Mouse (Mus musculus) neural tube, embryonic 13.5 days (tissue): ENCODE results near the gene Uba5. TPM values are rescaled to one million over a fixed set of nuclear protein-coding genes. Genes with fewer than 3 reads are reported as not detected.

Experiments
- ATAC-seq: fragments of 200-750 bp; cut with Nextera tagmentation; 2 replicates; pipeline ENCODE4 v1.8.0; 2017; ENCODE audit warnings: low read depth, mild to moderate bottlenecking, moderate TSS enrichment, moderate library complexity
- H3K27ac ChIP-seq: fragments of 300-500 bp; sonication (generic); replicated peaks from 2 replicates; pipeline ENCODE4 v1.5.1; 2015; ENCODE audit warnings: moderate library complexity, mild to moderate bottlenecking, inconsistent platforms
- H3K27me3 ChIP-seq: fragments of 300-500 bp; sonication (generic); 2 replicates; pipeline ENCODE4 v1.6.1; 2015; ENCODE audit warnings: mild to moderate bottlenecking, inconsistent platforms
- H3K36me3 ChIP-seq: fragments of 300-500 bp; sonication (generic); 2 replicates; pipeline ENCODE4 v1.6.1; 2015; ENCODE audit warnings: mild to moderate bottlenecking, inconsistent platforms
- H3K4me1 ChIP-seq: fragments of 300-500 bp; sonication (generic); replicated peaks from 2 replicates; pipeline ENCODE4 v1.6.1; 2015; ENCODE audit warnings: inconsistent platforms
- H3K4me2 ChIP-seq: fragments of 300-500 bp; sonication (generic); 2 replicates; pipeline ENCODE4 v1.6.1; 2015; ENCODE audit warnings: inconsistent platforms, mild to moderate bottlenecking, moderate library complexity
- H3K4me3 ChIP-seq: fragments of 300-500 bp; sonication (generic); 2 replicates; pipeline ENCODE4 v1.5.1; 2015; ENCODE audit warnings: mild to moderate bottlenecking, inconsistent platforms
- H3K9ac ChIP-seq: fragments of 300-500 bp; sonication (generic); 2 replicates; pipeline ENCODE4 v1.6.1; 2015; ENCODE audit warnings: moderate library complexity, mild to moderate bottlenecking, inconsistent platforms
- H3K9me3 ChIP-seq: fragments of 300-500 bp; sonication (generic); 2 replicates; pipeline ENCODE4 v1.6.1; 2016; ENCODE audit warnings: inconsistent platforms
- WGBS: fragments of 180-500 bp; shearing (Covaris S2); methylation state at CpG from one replicate; pipeline ENCODE4 v1.1.7; 2015; 5-methylcytosine and 5-hydroxymethylcytosine counted together
- polyA plus RNA-seq: library from polyadenylated mRNA; unstranded; fragments of >200 nt; fragmentation: Nextera tagmentation; extraction: Ambion mirVana; gene quantifications from 2 replicates; pipeline ENCODE4 v1.2.1, GENCODE M21; 2015

Gene Uba5
- polyA plus RNA-seq, 1 experiment from 2014 or later, result 65.9 TPM

GRCm38 (mm10) chr9:104043676-104044075 lies 19.3 kb downstream of the Uba5 start:
- H3K27ac ChIP-seq, result no peak overlapping the region
- H3K27me3 ChIP-seq, result no peaks in the 10 kb centered on the region
- no peaks in the 10 kb centered on the region for H3K9me3 ChIP-seq
- H3K9ac ChIP-seq, result no peak overlapping the region
- no peak for ATAC-seq
- 95% methylated on average over 4 of the region's 4 CpGs for WGBS
- no peak overlapping the region for H3K4me3 ChIP-seq
- no peak overlapping the region for H3K4me2 ChIP-seq
- H3K4me1 ChIP-seq, result no peaks in the 10 kb centered on the region
- H3K36me3 ChIP-seq, result peaks cover 38% of the 10 kb centered on the region

GRCm38 (mm10) chr9:104040362-104040761 lies 22.6 kb downstream of the Uba5 start, which contains the start of gene Gm28305:
Gene Gm28305 (plus strand): TSS chr9:104040662.
- H3K4me1 ChIP-seq, result no peaks in the 10 kb centered on the region
- H3K9ac ChIP-seq, result no peak within 1 kb of the TSS
- WGBS, result 73% methylated on average over 2 of the region's 2 CpGs
- no peaks in the 10 kb centered on the region for H3K9me3 ChIP-seq
- H3K4me3 ChIP-seq, result no peak within 1 kb of the TSS
- peaks cover 31% of the 10 kb centered on the region for H3K36me3 ChIP-seq
- ATAC-seq, result no peak
- no peak within 1 kb of the TSS for H3K4me2 ChIP-seq
- H3K27me3 ChIP-seq, result no peaks in the 10 kb centered on the region
- no peak within 1 kb of the TSS for H3K27ac ChIP-seq

- Histone ChIP-seq H3K36me3 (peaks cover 28% of the 10 kb centered on the region), H3K27ac (no peak overlapping the region), H3K4me2 (no peak overlapping the region), H3K27me3 (no peaks in the 10 kb centered on the region), H3K4me1 (0 out of 2 replicates have a peak, but pooled peaks cover 4% of the 10 kb centered on the region), H3K9me3 (no peaks in the 10 kb centered on the region), H3K9ac (no peak overlapping the region), H3K4me3 (no peak overlapping the region)
- whole genome bisulfite sequencing, result 91% methylated on average over 4 of the region's 4 CpGs
- no peak for ATAC-seq
Observed at GRCm38 (mm10) chr9:104039742-104040141, 23.2 kb downstream of the Uba5 start.

- no peak overlapping the region for H3K9ac ChIP-seq
- no peak overlapping the region for H3K4me3 ChIP-seq
- H3K4me2 ChIP-seq, result no peak overlapping the region
- H3K4me1 ChIP-seq, result 0 out of 2 replicates have a peak, but pooled peaks cover 6% of the 10 kb centered on the region
- no peaks in the 10 kb centered on the region for H3K27me3 ChIP-seq
- peaks cover 24% of the 10 kb centered on the region for H3K36me3 ChIP-seq
- no peak overlapping the region for H3K27ac ChIP-seq
- H3K9me3 ChIP-seq, result no peaks in the 10 kb centered on the region
- no peak for ATAC-seq
- WGBS, result 89% methylated on average over 21 of the region's 21 CpGs
Observed at GRCm38 (mm10) chr9:104039031-104039695, 23.8 kb downstream of the Uba5 start.

GRCm38 (mm10) chr9:104038266-104038665 lies 24.7 kb downstream of the Uba5 start:
- Histone ChIP-seq H3K4me1 (0 out of 2 replicates have a peak, but pooled peaks cover 6% of the 10 kb centered on the region), H3K9me3 (no peaks in the 10 kb centered on the region), H3K27me3 (no peaks in the 10 kb centered on the region), H3K27ac (no peak overlapping the region), H3K4me3 (no peak overlapping the region), H3K36me3 (peaks cover 24% of the 10 kb centered on the region), H3K9ac (no peak overlapping the region), H3K4me2 (no peak overlapping the region)
- WGBS, result 94% methylated on average over 13 of the region's 13 CpGs
- ATAC-seq, result no peak

- 48% methylated on average over 24 of the region's 24 CpGs for WGBS
- Histone ChIP-seq H3K9ac (no peak overlapping the region), H3K27ac (no peak overlapping the region), H3K36me3 (peaks cover 36% of the 10 kb centered on the region; the same call in 1 of the 2 replicates), H3K4me2 (no peak overlapping the region), H3K4me1 (0 out of 2 replicates have a peak, but pooled peaks cover 6% of the 10 kb centered on the region), H3K4me3 (no peak overlapping the region), H3K27me3 (no peaks in the 10 kb centered on the region), H3K9me3 (no peaks in the 10 kb centered on the region)
- ATAC-seq, result no peak
Observed at GRCm38 (mm10) chr9:104035261-104036015, 27.5 kb downstream of the Uba5 start.

- Histone ChIP-seq H3K27ac (no peak overlapping the region), H3K9me3 (no peaks in the 10 kb centered on the region), H3K36me3 (peaks cover 42% of the 10 kb centered on the region), H3K27me3 (no peaks in the 10 kb centered on the region), H3K4me3 (no peak overlapping the region), H3K4me2 (no peak overlapping the region), H3K4me1 (0 out of 2 replicates have a peak, but pooled peaks cover 6% of the 10 kb centered on the region), H3K9ac (no peak overlapping the region)
- ATAC-seq, result no peak
- 74% methylated on average over 6 of the region's 6 CpGs for WGBS
Observed at GRCm38 (mm10) chr9:104034718-104035117, 28.2 kb downstream of the Uba5 start.

GRCm38 (mm10) chr9:104034231-104034630 lies 28.7 kb downstream of the Uba5 start:
- no peak overlapping the region for H3K9ac ChIP-seq
- WGBS, result 77% methylated on average over 8 of the region's 8 CpGs
- H3K27ac ChIP-seq, result no peak overlapping the region
- H3K27me3 ChIP-seq, result no peaks in the 10 kb centered on the region
- no peaks in the 10 kb centered on the region for H3K9me3 ChIP-seq
- no peak overlapping the region for H3K4me3 ChIP-seq
- H3K4me2 ChIP-seq, result no peak overlapping the region
- no peak for ATAC-seq
- H3K4me1 ChIP-seq, result 0 out of 2 replicates have a peak, but pooled peaks cover 6% of the 10 kb centered on the region
- H3K36me3 ChIP-seq, result peaks cover 42% of the 10 kb centered on the region

GRCm38 (mm10) chr9:104029861-104030260 lies 33.1 kb downstream of the Uba5 start:
- Histone ChIP-seq H3K36me3 (peaks cover 48% of the 10 kb centered on the region), H3K4me1 (0 out of 2 replicates have a peak, but pooled peaks cover 3% of the 10 kb centered on the region), H3K27me3 (no peaks in the 10 kb centered on the region), H3K4me2 (no peak overlapping the region), H3K9ac (no peak overlapping the region), H3K4me3 (no peak overlapping the region), H3K9me3 (peaks cover 6% of the 10 kb centered on the region; the same call in 1 of the 2 replicates), H3K27ac (no peak overlapping the region)
- ATAC-seq, result no peak
- 92% methylated on average over 11 of the region's 11 CpGs for WGBS

GRCm38 (mm10) chr9:104027186-104027585 lies 35.7 kb downstream of the Uba5 start:
- ATAC-seq, result no peak
- Histone ChIP-seq H3K9me3 (peaks cover 6% of the 10 kb centered on the region; the same call in 1 of the 2 replicates), H3K27me3 (no peaks in the 10 kb centered on the region), H3K9ac (no peak overlapping the region), H3K4me2 (no peak overlapping the region), H3K27ac (no peak overlapping the region), H3K4me3 (no peak overlapping the region), H3K4me1 (no peaks in the 10 kb centered on the region), H3K36me3 (peaks cover 60% of the 10 kb centered on the region)
- WGBS, result 97% methylated on average over 8 of the region's 8 CpGs

- WGBS, result 96% methylated on average over 10 of the region's 10 CpGs
- H3K27me3 ChIP-seq, result no peaks in the 10 kb centered on the region
- no peak for ATAC-seq
- H3K27ac ChIP-seq, result no peak overlapping the region
- H3K9ac ChIP-seq, result no peak overlapping the region
- H3K36me3 ChIP-seq, result peaks cover 46% of the 10 kb centered on the region
- no peak overlapping the region for H3K4me2 ChIP-seq
- H3K4me1 ChIP-seq, result no peaks in the 10 kb centered on the region
- H3K4me3 ChIP-seq, result no peak overlapping the region
- H3K9me3 ChIP-seq, result no peaks in the 10 kb centered on the region
Observed at GRCm38 (mm10) chr9:104021026-104021425, 41.9 kb downstream of the Uba5 start.

GRCm38 (mm10) chr9:104014526-104014925 lies 48.4 kb downstream of the Uba5 start:
- ATAC-seq, result no peak
- WGBS, result 80% methylated on average over 1 of the region's 1 CpGs
- H3K4me3 ChIP-seq, result no peak overlapping the region
- no peak overlapping the region for H3K27ac ChIP-seq
- no peak overlapping the region for H3K9ac ChIP-seq
- H3K9me3 ChIP-seq, result no peaks in the 10 kb centered on the region
- H3K27me3 ChIP-seq, result no peaks in the 10 kb centered on the region
- no peaks in the 10 kb centered on the region for H3K4me1 ChIP-seq
- H3K36me3 ChIP-seq, result peaks cover 29% of the 10 kb centered on the region
- no peak overlapping the region for H3K4me2 ChIP-seq
